Mouse (Mus musculus) MEL (cell line): ENCODE measurements around the gene Gm11011. TPM values are rescaled to one million over a fixed set of nuclear protein-coding genes. Genes with fewer than 3 reads are reported as not detected.
"Not testable (repeated sequence)": the region's sequence is repeated elsewhere in the genome, so short reads cannot be mapped to it uniquely, and the experiment has no call there.

Experiments
- DNase-seq: peaks from one replicate; pipeline ENCODE4 v3.0.0; 2011; ENCODE audit warnings: low read depth, low spot score
- H3K27ac ChIP-seq: 2 replicates; pipeline ENCODE4 v1.5.1; 2012; ENCODE audit warnings: low read depth, mild to moderate bottlenecking, control low read depth, low read length, moderate library complexity; ENCODE audit not compliant: control insufficient read depth
- H3K27me3 ChIP-seq, 2 experiments: fragments of 150-350 bp in 1 of 2; sonication (generic) in 1 of 2; 2 replicates each; pipeline ENCODE4 v1.6.1; 2012; ENCODE audit warnings: low read length in 2 of 2, mild to moderate bottlenecking in 2 of 2, improper control_type of control experiment in 1 of 2, moderate library complexity in 1 of 2; ENCODE audit not compliant: insufficient read depth in 2 of 2, control insufficient read depth in 1 of 2
- H3K36me3 ChIP-seq, 2 experiments: 2 replicates each; pipeline ENCODE4 v1.6.1; 2012 to 2014; ENCODE audit warnings: low read length in 2 of 2, improper control_type of control experiment in 1 of 2, inconsistent platforms in 1 of 2, mild to moderate bottlenecking in 1 of 2; ENCODE audit not compliant: insufficient read depth in 2 of 2, control insufficient read depth in 1 of 2
- H3K4me1 ChIP-seq, 2 experiments: fragments of 150-350 bp in 1 of 2; sonication (generic) in 1 of 2; 2 replicates each; pipeline ENCODE4 v1.6.1; 2012; ENCODE audit warnings: low read length in 2 of 2, improper control_type of control experiment in 1 of 2, mild to moderate bottlenecking in 1 of 2; ENCODE audit not compliant: insufficient read depth in 2 of 2, control insufficient read depth in 1 of 2
- H3K4me3 ChIP-seq, 2 experiments: fragments of 150-350 bp in 1 of 2; sonication (generic) in 1 of 2; 2 replicates each; pipeline ENCODE4 v1.5.1; 2012; ENCODE audit warnings: low read depth in 2 of 2, low read length in 2 of 2, mild to moderate bottlenecking in 2 of 2, moderate library complexity in 2 of 2, control low read depth in 1 of 2, improper control_type of control experiment in 1 of 2; ENCODE audit not compliant: control insufficient read depth in 1 of 2, insufficient read depth in 1 of 2
- H3K79me2 ChIP-seq: 2 replicates; pipeline ENCODE4 v1.6.1; 2012; ENCODE audit warnings: mild to moderate bottlenecking, low read length, moderate library complexity; ENCODE audit not compliant: control insufficient read depth, poor library complexity, insufficient read depth
- H3K9ac ChIP-seq: 2 replicates; pipeline ENCODE4 v1.6.1; 2012; ENCODE audit warnings: low read depth, mild to moderate bottlenecking, control low read depth, low read length, moderate library complexity; ENCODE audit not compliant: control insufficient read depth, poor library complexity, severe bottlenecking
- H3K9me3 ChIP-seq: fragments of 150-350 bp; sonication (generic); replicated peaks from 2 replicates; pipeline ENCODE4 v1.6.1; 2012; ENCODE audit warnings: mild to moderate bottlenecking, low read length, improper control_type of control experiment, moderate library complexity; ENCODE audit not compliant: insufficient read depth
- CHD1 ChIP-seq: IDR thresholded peaks from 2 replicates; pipeline ENCODE4 v1.6.1; 2012; ENCODE audit warnings: low read depth, mild to moderate bottlenecking, inconsistent platforms, low read length, improper control_type of control experiment
- E2F4 ChIP-seq: IDR thresholded peaks from 2 replicates; pipeline ENCODE4 v1.6.1; 2011; ENCODE audit warnings: low read depth, low read length, improper control_type of control experiment, borderline replicate concordance
- EP300 ChIP-seq, 2 experiments: IDR thresholded peaks; 2 replicates each; pipeline ENCODE4 v1.6.1; 2011; ENCODE audit warnings: improper control_type of control experiment in 2 of 2, low read length in 2 of 2, low read depth in 1 of 2, mild to moderate bottlenecking in 1 of 2
- ETS1 ChIP-seq: IDR thresholded peaks from 2 replicates; pipeline ENCODE4 v1.6.1; 2012; ENCODE audit warnings: low read depth, mild to moderate bottlenecking, inconsistent platforms, low read length, improper control_type of control experiment, moderate library complexity
- GABPA ChIP-seq: IDR thresholded peaks from 2 replicates; pipeline ENCODE4 v1.6.1; 2012; ENCODE audit warnings: low read depth, mild to moderate bottlenecking, inconsistent platforms, low read length, improper control_type of control experiment, moderate library complexity
- GATA1 ChIP-seq: IDR thresholded peaks from 2 replicates; pipeline ENCODE4 v1.6.1; 2011; ENCODE audit warnings: low read depth, low read length, improper control_type of control experiment
- HCFC1 ChIP-seq: IDR thresholded peaks from 2 replicates; pipeline ENCODE4 v1.6.1; 2012; ENCODE audit warnings: low read depth, mild to moderate bottlenecking, inconsistent platforms, low read length, improper control_type of control experiment, moderate library complexity
- JUND ChIP-seq: IDR thresholded peaks from 2 replicates; pipeline ENCODE4 v1.6.1; 2011; ENCODE audit warnings: low read depth, mild to moderate bottlenecking, improper control_type of control experiment, low read length
- KAT2A ChIP-seq: conservative IDR thresholded peaks from 2 replicates; pipeline ENCODE4 v1.6.1; 2012; ENCODE audit warnings: low read depth, low read length, improper control_type of control experiment, inconsistent platforms
- MEF2A ChIP-seq: IDR thresholded peaks from 2 replicates; pipeline ENCODE4 v1.6.1; 2014; ENCODE audit warnings: low read depth, mild to moderate bottlenecking, inconsistent platforms, low read length, improper control_type of control experiment; ENCODE audit not compliant: poor library complexity, insufficient replicate concordance, severe bottlenecking; ENCODE audit errors: extremely low read depth
- MYB ChIP-seq: IDR thresholded peaks from 2 replicates; pipeline ENCODE4 v1.6.1; 2011; ENCODE audit warnings: mild to moderate bottlenecking, low read depth, low read length, improper control_type of control experiment
- NRF1 ChIP-seq: IDR thresholded peaks from 2 replicates; pipeline ENCODE4 v1.6.1; 2014; ENCODE audit warnings: low read depth, mild to moderate bottlenecking, inconsistent platforms, low read length, improper control_type of control experiment, moderate library complexity; ENCODE audit not compliant: poor library complexity, insufficient read depth, severe bottlenecking
- POLR2A ChIP-seq, 2 experiments: IDR thresholded peaks; 2 replicates each; pipeline ENCODE4 v1.6.1; 2011 to 2012; ENCODE audit warnings: low read length in 2 of 2, mild to moderate bottlenecking in 2 of 2, control low read depth in 1 of 2, improper control_type of control experiment in 1 of 2, low read depth in 1 of 2, moderate library complexity in 1 of 2; ENCODE audit not compliant: control insufficient read depth in 1 of 2, insufficient read depth in 1 of 2, poor library complexity in 1 of 2
- POLR2AphosphoS5 ChIP-seq: IDR thresholded peaks from 2 replicates; pipeline ENCODE4 v1.6.1; 2012; ENCODE audit warnings: low read depth, borderline replicate concordance, mild to moderate bottlenecking, inconsistent platforms, low read length, moderate library complexity, mixed read lengths
- RAD21 ChIP-seq: IDR thresholded peaks from 2 replicates; pipeline ENCODE4 v1.6.1; 2011; ENCODE audit warnings: mild to moderate bottlenecking, low read depth, low read length, improper control_type of control experiment
- SIN3A ChIP-seq: IDR thresholded peaks from 2 replicates; pipeline ENCODE4 v1.6.1; 2012; ENCODE audit warnings: low read length, improper control_type of control experiment, inconsistent platforms
- TAL1 ChIP-seq: IDR thresholded peaks from 2 replicates; pipeline ENCODE4 v1.6.1; 2012; ENCODE audit warnings: mild to moderate bottlenecking, inconsistent platforms, low read length, moderate library complexity, mixed read lengths
- TBP ChIP-seq: IDR thresholded peaks from 2 replicates; pipeline ENCODE4 v1.8.0; 2011; ENCODE audit warnings: low read depth, low read length, improper control_type of control experiment
- USF2 ChIP-seq, 2 experiments: IDR thresholded peaks; 2 replicates each; pipeline ENCODE4 v1.6.1; 2011 to 2012; ENCODE audit warnings: improper control_type of control experiment in 2 of 2, low read length in 2 of 2, borderline replicate concordance in 1 of 2, inconsistent platforms in 1 of 2, low read depth in 1 of 2, mild to moderate bottlenecking in 1 of 2; ENCODE audit not compliant: insufficient read depth in 1 of 2
- ZMIZ1 ChIP-seq: IDR thresholded peaks from 2 replicates; pipeline ENCODE4 v1.6.1; 2012; ENCODE audit warnings: low read depth, mild to moderate bottlenecking, inconsistent platforms, low read length, improper control_type of control experiment, moderate library complexity
- polyA plus RNA-seq, 2 experiments: library from polyadenylated mRNA; stranded (reverse) in 1 of 2; unstranded in 1 of 2; fragments of >175 nt in 1 of 2; fragments of >200 nt in 1 of 2; gene quantifications; 2 replicates each; pipeline versions ENCODE4 v1.2.1 to v1.2.4; 2012; ENCODE audit warnings: low replicate concordance in 2 of 2, low read depth in 1 of 2; ENCODE audit not compliant: insufficient read length in 2 of 2, insufficient read depth in 1 of 2, missing spikeins in 1 of 2
- total RNA-seq: library from RNA; depleted of rRNA; stranded (reverse); fragments of 300-350 nt; gene quantifications from 2 replicates; pipeline ENCODE4 v1.2.3, GENCODE M21; 2012; rRNA removed

Gene Gm11011
- total RNA-seq: not detected in 2 replicates
- not detected for polyA plus RNA-seq

DNA sequence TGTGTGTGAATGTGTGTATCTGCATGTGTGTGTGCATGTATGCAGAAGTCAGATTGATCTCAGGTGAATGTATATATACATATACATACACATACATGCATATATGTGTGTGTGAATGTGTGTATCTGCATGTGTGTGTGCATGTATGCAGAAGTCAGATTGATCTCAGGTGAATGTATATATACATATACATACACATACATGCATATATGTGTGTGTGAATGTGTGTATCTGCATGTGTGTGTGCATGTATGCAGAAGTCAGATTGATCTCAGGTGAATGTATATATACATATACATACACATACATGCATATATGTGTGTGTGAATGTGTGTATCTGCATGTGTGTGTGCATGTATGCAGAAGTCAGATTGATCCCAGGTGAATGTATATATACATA, at the start of gene Gm11011:
TSS of gene Gm11011 (minus strand) at position 101 of the 400 bp plus-strand sequence.
- not testable (repeated sequence) for H3K9me3 ChIP-seq, H3K4me1 ChIP-seq, H3K4me3 ChIP-seq, H3K79me2 ChIP-seq, H3K27ac ChIP-seq, H3K9ac ChIP-seq, H3K27me3 ChIP-seq, H3K36me3 ChIP-seq, DNase-seq

- no peak overlapping the region for H3K9ac ChIP-seq
- H3K27me3 ChIP-seq: no peaks in the 10 kb centered on the region
- H3K36me3 ChIP-seq: no peaks in the 10 kb centered on the region
- TF ChIP-seq TAL1 (no peak), MEF2A (no peak), TBP (no peak), GABPA (no peak), EP300 (IDR thresholded peaks at IDR 0.05; ENCODE audit: low read depth in 1 of 2, low read length in 2 of 2) (no peak), NRF1 (no peak), CHD1 (no peak), POLR2A (IDR thresholded peaks at IDR 0.05; ENCODE audit: control insufficient read depth in 1 of 2, insufficient read depth in 1 of 2, low read depth in 1 of 2, low read length in 2 of 2, poor library complexity in 1 of 2) (no peak), ZMIZ1 (no peak), RAD21 (no peak), MYB (no peak), GATA1 (no peak), SIN3A (no peak), POLR2AphosphoS5 (no peak), HCFC1 (no peak), USF2 (IDR thresholded peaks at IDR 0.05; ENCODE audit: borderline replicate concordance in 1 of 2, insufficient read depth in 1 of 2, low read depth in 1 of 2, low read length in 2 of 2) (no peak), ETS1 (no peak), JUND (no peak), E2F4 (no peak), KAT2A (no peak)
- TF ChIP-seq, all 39 proteins: peak for 0
- H3K4me3 ChIP-seq: no peak overlapping the region
- DNase-seq: no peak
- no peak overlapping the region for H3K27ac ChIP-seq
- no peaks in the 10 kb centered on the region for H3K4me1 ChIP-seq
- H3K79me2 ChIP-seq: no peaks in the 10 kb centered on the region
- H3K9me3 ChIP-seq: no peaks in the 10 kb centered on the region
These were observed 48.9 kb upstream of the Gm11011 start for GRCm38 (mm10) chr2:169636414-169636813.
